Mouse (Mus musculus) layer of hippocampus, postnatal 36 days (tissue): ENCODE measurements around the gene Lhx5. TPM values are rescaled to one million over a fixed set of nuclear protein-coding genes. Genes with fewer than 3 reads are reported as not detected.

Experiments
- DNase-seq, 2 experiments: peaks; one replicate each; pipeline ENCODE4 v3.0.0; 2022
- total RNA-seq, 2 experiments: library from RNA; stranded (reverse); gene quantifications; 2 replicates each; pipeline ENCODE4 v1.2.3; 2021

Gene Lhx5
- total RNA-seq, 2 experiments from 2014 or later, result 0.13 TPM; not detected in 1

DNA sequence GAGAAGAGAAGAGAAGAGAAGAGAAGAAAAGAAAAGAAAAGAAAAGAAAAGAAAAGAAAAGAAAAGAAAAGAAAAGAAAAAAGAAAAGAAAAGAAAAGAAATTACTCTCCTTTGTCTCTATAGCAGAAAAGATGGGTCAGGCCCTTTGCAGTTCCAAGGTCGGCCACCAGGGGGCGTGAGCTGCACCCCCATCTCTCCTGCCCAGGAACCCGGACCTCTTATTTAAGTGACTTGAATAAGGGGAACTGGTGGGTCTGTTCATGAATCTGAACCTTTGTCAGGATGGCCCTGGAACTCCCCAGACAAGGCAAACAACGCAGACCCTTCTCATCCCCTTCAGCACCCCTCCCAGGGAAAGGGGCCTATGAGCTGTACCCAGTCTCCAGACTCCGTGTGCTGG is 33.6 kb downstream of the Lhx5 start:
- no peak for DNase-seq

DNA sequence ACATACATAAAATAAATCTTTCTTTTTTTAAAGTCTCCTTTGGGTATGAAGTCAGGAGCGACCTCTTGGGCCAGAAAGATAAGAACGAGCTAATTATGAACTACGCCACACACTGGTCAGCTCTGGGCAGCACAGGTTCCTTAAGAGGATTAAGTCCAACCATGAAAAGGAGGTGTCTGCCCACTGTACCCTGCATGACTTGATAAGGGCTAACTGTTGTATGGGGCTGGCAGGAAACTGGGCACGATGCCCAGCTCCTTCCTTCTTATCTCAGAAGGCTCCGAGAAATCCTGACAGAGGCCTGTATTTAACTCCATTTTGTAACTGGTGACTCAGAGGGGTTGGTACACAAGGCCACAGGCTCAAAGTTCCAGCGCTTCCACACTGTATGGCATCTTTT is 34.4 kb downstream of the Lhx5 start:
- DNase-seq, result no peak

DNA sequence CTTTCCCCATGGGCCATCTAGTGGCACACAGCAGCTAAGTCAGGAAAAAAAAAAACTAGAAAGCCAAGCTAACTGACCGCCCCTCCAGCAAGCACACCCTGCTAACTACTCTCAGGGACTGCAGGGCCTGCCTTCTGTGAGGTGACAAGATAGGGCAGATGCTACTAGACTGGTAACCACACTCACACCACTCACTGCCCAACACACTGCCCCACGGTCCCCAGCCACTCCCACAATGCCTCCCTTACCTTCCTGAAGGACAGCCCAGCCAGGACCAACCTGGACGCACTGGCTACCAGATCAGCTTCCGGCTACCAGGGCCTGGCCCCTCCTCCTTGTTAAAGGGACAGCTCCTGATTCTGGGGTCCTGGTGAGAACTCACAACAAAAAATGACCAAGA is 35.5 kb downstream of the Lhx5 start:
- DNase-seq, result no peak

DNA sequence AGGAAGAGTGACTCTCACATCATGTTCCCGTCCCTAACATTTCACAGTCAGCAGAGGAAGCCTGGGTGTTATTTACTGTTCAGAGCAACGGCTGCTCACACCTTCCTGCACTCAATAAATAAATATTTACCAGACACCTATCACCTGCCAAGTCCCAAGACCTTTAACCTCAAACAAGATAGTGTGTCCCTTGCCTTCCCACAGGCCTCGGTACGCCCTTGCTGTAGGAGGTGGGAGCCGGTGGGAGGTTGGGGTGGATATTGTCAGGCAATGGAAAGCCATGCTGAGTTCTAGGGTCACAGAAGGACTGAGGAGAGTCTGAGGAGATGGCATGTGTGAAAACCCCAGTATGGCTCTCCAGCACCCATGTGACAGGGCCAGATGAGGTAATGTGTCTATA is 36.8 kb downstream of the Lhx5 start:
- DNase-seq, result no peak

DNA sequence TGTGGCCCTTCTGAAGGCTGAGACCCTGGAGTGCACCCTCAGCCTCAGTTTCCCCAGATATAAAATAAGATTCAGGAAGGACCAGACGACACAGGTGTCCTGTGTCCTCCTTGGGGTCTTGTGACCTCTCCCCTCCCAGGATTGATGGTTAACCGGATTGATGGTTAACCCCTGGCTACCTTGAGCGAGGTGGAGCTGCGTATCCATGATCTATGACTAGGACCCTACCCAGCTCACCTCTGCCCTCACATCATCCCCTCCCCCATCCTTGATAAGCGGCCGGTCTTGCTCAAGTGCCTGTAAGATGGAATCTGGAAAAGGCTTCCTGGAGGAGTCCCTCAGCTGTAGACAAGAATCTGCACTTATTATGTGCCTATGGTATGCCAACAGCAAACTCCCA is 37.3 kb downstream of the Lhx5 start:
- DNase-seq, result no peak

DNA sequence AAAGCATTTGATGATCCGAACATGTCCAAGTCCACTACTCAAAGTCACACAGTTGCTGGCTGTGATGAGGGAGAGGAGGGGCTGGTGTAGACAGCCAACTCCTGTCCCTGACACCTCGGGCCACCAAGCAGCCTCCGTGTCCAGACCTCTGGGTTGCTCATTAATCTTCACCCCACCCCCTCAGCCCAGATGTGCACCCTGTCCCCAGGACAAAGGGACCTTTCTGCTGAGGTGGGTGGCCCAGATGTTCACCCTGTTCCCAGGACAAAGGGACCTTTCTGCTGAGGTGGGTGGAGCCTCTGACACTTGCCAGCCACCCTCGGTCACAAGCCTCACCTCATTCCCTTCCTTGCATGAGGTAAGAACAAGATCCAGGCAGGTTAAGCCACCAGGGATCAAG is 40.0 kb downstream of the Lhx5 start:
- DNase-seq, result no peak

DNA sequence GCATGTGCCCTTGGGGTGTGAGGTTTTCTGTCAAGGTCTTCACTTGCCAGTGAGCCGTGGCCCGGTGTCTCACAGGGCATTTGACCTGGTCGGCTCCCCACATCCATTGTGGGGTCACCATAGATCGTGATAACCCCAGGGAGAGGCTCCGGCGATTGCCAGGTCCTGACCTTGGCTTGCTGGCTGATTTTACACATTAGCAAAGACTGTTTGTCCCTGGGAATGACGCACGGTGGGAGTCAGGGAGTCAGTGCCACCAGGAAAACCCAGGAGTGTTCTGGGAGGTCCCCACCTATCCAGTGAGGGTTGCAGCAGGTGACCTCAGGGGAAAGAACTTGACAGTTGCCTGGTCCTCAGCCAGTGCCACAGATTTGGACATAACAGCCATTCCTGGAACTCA is 41.3 kb downstream of the Lhx5 start, which contains the start of gene Sdsl:
Sdsl (minus strand) TSS at position 41 of the 400 bp plus-strand sequence.
- no peak for DNase-seq

DNA sequence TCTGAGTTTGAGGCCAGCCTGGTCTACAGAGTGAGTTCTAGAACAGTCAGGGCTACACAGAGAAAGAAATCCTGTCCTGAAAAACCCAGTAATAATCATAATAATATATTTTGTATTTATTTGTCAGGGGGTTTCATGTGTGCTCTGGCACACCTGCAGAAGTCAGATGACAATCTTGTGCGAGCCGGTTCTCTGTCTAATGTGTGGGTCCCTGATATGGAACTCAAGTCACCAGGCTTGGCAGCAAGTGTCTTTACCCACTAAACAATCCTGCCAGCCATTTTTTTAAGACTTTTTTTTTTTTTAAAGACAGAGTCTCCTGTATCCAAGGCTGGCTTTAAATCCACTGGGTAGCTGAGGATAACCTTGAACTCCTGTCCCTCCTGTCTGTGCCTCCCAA is 41.9 kb downstream of the Lhx5 start:
- DNase-seq, result no peak

DNA sequence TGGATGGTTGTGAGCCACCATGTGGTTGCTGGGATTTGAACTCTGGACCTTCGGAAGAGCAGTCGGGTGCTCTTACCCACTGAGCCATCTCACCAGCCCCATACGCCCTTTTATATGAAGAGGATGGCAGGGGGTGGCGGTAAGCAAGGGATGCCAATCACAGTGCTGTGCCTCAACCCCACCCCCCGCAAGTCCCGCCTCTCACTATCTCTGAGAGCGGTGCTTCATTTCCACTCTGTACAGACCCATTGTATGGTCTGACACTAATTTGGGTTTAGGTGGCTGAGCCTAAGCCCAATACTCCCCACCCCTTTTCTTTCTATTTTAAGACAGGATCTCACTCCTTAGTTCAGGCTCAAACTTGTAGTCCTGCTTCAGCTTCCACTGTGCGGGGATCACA is 44.4 kb downstream of the Lhx5 start:
- no peak for DNase-seq

DNA sequence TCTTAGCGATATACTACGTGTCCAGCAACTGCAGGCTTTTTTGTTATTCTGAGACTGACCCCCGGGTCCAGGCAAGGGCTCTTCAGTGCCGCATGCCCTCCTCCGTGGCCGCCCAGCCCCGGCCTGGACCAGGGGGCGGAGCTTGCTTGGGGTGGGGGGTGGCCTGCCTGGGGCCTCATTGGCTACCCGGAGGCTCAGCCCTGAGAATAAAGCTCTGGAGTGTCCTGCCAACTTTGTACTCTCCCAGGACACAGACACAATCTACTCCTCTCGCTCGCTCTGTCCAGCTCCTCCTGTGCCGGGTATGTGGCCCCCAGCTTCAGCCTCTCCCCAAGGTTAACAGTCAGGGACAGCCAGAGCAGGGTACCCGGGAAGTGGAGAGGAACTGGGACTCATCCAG is 44.8 kb downstream of the Lhx5 start, which contains the start of gene Sds:
Sds (plus strand) TSS at position 231 of the 400 bp plus-strand sequence.
- no peak for DNase-seq

DNA sequence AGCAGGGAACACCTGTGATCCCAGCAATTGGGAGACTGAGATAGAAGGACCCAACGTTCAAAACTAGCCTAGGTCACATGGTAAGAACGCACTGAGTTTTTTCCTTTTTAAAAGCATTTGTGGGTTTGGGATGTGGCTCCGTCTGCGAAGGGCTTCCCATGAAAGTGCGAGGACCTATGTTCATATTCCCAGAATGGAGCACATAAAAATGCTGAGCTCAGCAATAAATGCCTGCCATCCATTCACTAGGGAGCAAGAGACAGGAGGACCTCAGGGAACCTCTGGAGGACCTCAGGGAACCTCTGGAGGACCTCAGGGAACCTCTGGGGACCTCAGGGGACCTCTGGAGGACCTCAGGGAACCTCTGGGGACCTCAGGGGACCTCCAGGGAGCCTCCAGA is 46.5 kb downstream of the Lhx5 start:
- no peak for DNase-seq

DNA sequence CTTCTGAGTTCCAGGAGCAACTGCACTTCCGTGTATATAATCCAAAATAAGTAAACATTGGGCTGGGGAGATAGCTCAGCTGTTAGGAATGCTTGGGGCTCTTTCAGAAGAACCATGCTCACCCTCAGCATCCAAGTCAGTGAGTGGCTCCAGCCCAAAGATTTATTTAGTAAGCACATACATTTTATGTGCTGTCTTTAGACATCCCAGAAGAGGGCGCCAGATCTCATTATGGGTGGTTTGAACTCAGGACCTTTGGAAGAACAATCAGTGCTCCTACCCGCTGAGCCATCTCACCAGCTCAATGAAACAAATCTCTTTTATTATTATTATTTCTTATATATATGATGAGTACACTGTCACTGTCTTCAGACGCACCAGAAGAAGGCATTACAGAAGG is 48.0 kb downstream of the Lhx5 start:
- DNase-seq, result no peak

DNA sequence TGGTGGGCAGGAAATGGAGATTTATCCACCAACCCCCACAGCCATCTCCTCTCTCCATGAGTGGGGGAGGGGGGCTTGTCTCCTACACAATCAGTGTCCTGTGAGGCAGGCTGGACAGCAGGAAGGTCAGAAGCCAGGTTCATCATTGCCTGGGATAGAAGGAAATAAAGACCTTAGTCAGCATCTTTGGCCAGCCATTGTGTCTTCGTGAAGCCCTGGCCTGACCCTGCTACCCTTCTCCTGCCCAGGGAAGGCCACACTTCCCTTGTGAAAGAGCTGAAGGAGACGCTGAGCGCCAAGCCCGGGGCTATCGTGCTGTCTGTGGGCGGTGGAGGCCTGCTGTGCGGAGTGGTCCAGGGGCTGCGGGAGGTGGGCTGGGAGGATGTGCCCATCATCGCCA is 49.7 kb downstream of the Lhx5 start:
- no peak for DNase-seq

DNA sequence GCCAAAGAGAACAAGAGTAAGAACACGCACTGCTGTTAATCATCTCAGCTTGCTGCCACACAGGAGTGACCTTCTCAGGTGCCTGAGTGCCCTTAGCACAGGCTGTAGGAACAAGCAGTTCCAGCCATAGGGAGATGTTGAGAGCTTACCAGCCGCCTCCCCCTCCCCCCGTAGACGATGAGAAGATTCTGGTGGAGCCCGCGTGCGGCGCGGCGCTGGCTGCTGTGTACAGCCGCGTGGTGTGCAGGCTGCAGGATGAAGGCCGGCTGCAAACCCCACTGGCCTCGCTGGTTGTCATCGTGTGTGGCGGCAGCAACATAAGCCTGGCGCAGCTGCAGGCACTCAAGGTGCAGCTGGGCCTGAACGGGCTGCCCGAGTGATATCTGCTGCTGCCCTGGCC is 51.9 kb downstream of the Lhx5 start:
- DNase-seq, result no peak

DNA sequence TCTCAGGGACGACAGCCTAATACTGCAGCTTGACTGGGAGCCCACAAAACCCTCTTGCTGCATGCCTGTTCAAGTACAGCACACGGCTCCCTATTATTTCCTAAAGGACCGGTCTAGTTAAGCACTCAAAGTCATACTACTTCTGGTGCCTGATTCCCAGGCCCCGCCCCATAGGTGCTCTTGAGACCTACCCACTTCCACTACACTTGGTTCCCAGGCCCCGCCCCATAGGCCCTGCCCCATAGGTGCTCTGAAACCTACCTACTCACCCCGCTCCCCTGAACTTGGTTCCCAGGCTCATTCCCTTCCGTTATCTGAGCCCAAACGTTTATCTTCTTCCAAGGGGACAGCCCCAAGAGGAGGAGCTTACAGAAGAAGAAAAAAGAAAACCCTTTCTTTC is 56.3 kb downstream of the Lhx5 start:
- DNase-seq, result no peak

DNA sequence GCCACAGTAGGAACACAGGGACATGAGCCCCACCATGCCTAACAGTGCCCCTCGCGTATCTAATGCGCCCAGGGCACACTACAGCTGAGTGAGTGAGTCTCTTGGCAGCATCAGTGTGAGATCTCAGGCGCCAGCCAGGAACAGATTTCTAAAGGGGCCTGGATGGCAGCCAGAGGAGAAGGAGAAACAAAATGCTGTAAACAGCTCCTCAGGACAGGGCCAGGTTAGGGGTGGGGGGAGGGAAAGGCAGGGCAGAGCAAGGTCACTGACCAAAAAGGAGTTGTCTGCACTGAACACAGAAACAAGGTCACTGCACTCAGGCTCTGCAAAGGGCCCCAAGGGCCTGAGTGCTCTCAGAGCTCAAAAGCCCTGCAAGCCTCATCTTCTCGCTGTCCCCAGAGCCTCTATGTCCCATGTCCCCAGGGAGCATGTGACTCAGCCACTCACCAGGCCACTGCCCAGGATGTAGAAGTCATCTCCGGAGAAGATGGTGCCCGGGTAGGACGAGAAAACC is 59.2 kb downstream of the Lhx5 start:
- DNase-seq, result peak; percentile 49 to 57

Other genes with a start within 250 kb of the Lhx5 start
- gene Sdsl, start 41.1 kb downstream of the Lhx5 start, total RNA-seq, result 1 to 10 TPM; 6.9 to 8.3 TPM
- not detected for gene Sds, start 44.8 kb downstream of the Lhx5 start, total RNA-seq
- gene Plbd2, start 71.9 kb downstream of the Lhx5 start, total RNA-seq, result 10 to 100 TPM; 56.8 to 58.7 TPM
- 1 to 10 TPM; 7.6 to 8.7 TPM for gene Slc8b1, start 79.5 kb downstream of the Lhx5 start, total RNA-seq
- gene Tpcn1, start 157.0 kb downstream of the Lhx5 start, total RNA-seq, result 10 to 100 TPM; 35.0 to 36.4 TPM
- gene Iqcd, start 157.3 kb downstream of the Lhx5 start, total RNA-seq, result 1 to 10 TPM in 1 of 2 experiments, under 1 TPM in 1; 0.35 to 1.2 TPM
- gene Rita1, start 180.9 kb downstream of the Lhx5 start, total RNA-seq, result 10 to 100 TPM; 29.1 to 29.6 TPM
- 10 to 100 TPM; 34.4 to 39.5 TPM for gene Ddx54, start 181.0 kb downstream of the Lhx5 start, total RNA-seq
- gene Cfap73, start 202.5 kb downstream of the Lhx5 start, total RNA-seq, result under 1 TPM in 1 of 2 experiments, not detected in 1; 0.77 TPM
- gene Rasal1, start 217.1 kb downstream of the Lhx5 start, total RNA-seq, result 10 to 100 TPM; 91.6 to 92.0 TPM